Mouse (Mus musculus) midbrain, embryonic 11.5 days (tissue): ENCODE results near the gene Cwc25. TPM values are rescaled to one million over a fixed set of nuclear protein-coding genes. Genes with fewer than 3 reads are reported as not detected.

Experiments
- ATAC-seq: fragments of 200-750 bp; cut with Nextera tagmentation; 2 replicates; pipeline ENCODE4 v1.8.0; 2017; ENCODE audit warnings: moderate TSS enrichment, moderate library complexity; ENCODE audit not compliant: low FRiP score
- DNase-seq: peaks from one replicate; pipeline ENCODE4 v3.0.0; 2015; ENCODE audit warnings: low spot score; ENCODE audit errors: missing footprints
- H3K27ac ChIP-seq: fragments of 300-500 bp; sonication (generic); 2 replicates; pipeline ENCODE4 v1.5.1; 2014; ENCODE audit warnings: low read depth, low read length
- H3K27me3 ChIP-seq: fragments of 300-500 bp; sonication (generic); 2 replicates; pipeline ENCODE4 v1.6.1; 2014; ENCODE audit warnings: mild to moderate bottlenecking, low read length, moderate library complexity, mixed read lengths; ENCODE audit not compliant: control insufficient read depth, insufficient read depth
- H3K36me3 ChIP-seq: fragments of 300-500 bp; sonication (generic); 2 replicates; pipeline ENCODE4 v1.6.1; 2014; ENCODE audit warnings: mild to moderate bottlenecking, low read length, moderate library complexity, mixed read lengths; ENCODE audit not compliant: control insufficient read depth, insufficient read depth
- H3K4me1 ChIP-seq: fragments of 300-500 bp; sonication (generic); 2 replicates; pipeline ENCODE4 v1.6.1; 2014; ENCODE audit warnings: low read length; ENCODE audit not compliant: control insufficient read depth, insufficient read depth
- H3K4me2 ChIP-seq: fragments of 300-500 bp; sonication (generic); 2 replicates; pipeline ENCODE4 v1.6.1; 2014; ENCODE audit warnings: mild to moderate bottlenecking, moderate library complexity
- H3K4me3 ChIP-seq: fragments of 300-500 bp; sonication (generic); 2 replicates; pipeline ENCODE4 v1.5.1; 2014; ENCODE audit warnings: low read depth, low read length
- H3K9ac ChIP-seq: fragments of 300-500 bp; sonication (generic); 2 replicates; pipeline ENCODE4 v1.6.1; 2014; ENCODE audit warnings: low read length
- H3K9me3 ChIP-seq: fragments of 300-500 bp; sonication (generic); 2 replicates; pipeline ENCODE4 v1.6.1; 2016; ENCODE audit warnings: low read length; ENCODE audit not compliant: control insufficient read depth
- WGBS: fragments of 180-500 bp; shearing (Covaris S2); extraction: QIAGEN DNeasy Blood & Tissue Kit; methylation state at CpG from one replicate; pipeline ENCODE4 v1.1.7; 2014; 5-methylcytosine and 5-hydroxymethylcytosine counted together
- polyA plus RNA-seq: library from polyadenylated mRNA; unstranded; fragments of >200 nt; fragmentation: Nextera tagmentation; extraction: Ambion mirVana; gene quantifications from 2 replicates; pipeline ENCODE4 v1.2.1, GENCODE M21; 2014

The Cwc25 gene
- polyA plus RNA-seq, 1 experiment from 2014 or later, result 12.6 TPM

GRCm38 (mm10) chr11:97728730-97729129 is 37.6 kb downstream of the Cwc25 start:
- no peak overlapping the region; the same call in 1 of the 2 replicates for H3K27ac ChIP-seq
- WGBS, result 92% methylated on average over 7 of the region's 7 CpGs
- no peaks in the 10 kb centered on the region for H3K4me1 ChIP-seq
- ATAC-seq, result no peak
- no peak overlapping the region for H3K4me3 ChIP-seq
- H3K9ac ChIP-seq, result no peak overlapping the region
- DNase-seq, result no peak
- H3K4me2 ChIP-seq, result no peak overlapping the region
- H3K36me3 ChIP-seq, result peaks cover 20% of the 10 kb centered on the region
- no peaks in the 10 kb centered on the region for H3K9me3 ChIP-seq
- no peaks in the 10 kb centered on the region for H3K27me3 ChIP-seq

GRCm38 (mm10) chr11:97728311-97728710 is 38.0 kb downstream of the Cwc25 start:
- H3K4me1 ChIP-seq, result no peaks in the 10 kb centered on the region
- no peaks in the 10 kb centered on the region for H3K9me3 ChIP-seq
- WGBS, result 82% methylated on average over 7 of the region's 7 CpGs
- H3K36me3 ChIP-seq, result peaks cover 20% of the 10 kb centered on the region
- ATAC-seq, result no peak
- no peak overlapping the region for H3K9ac ChIP-seq
- H3K4me2 ChIP-seq, result no peak overlapping the region
- no peaks in the 10 kb centered on the region for H3K27me3 ChIP-seq
- H3K27ac ChIP-seq, result no peak overlapping the region
- H3K4me3 ChIP-seq, result no peak overlapping the region
- no peak for DNase-seq

- no peak overlapping the region for H3K4me2 ChIP-seq
- no peaks in the 10 kb centered on the region for H3K4me1 ChIP-seq
- ATAC-seq (no peak), DNase-seq (no peak)
- no peak overlapping the region for H3K27ac ChIP-seq
- no peak overlapping the region for H3K4me3 ChIP-seq
- no peak overlapping the region for H3K9ac ChIP-seq
- H3K36me3 ChIP-seq, result peaks cover 43% of the 10 kb centered on the region
- no peaks in the 10 kb centered on the region for H3K27me3 ChIP-seq
- 85% methylated on average over 7 of the region's 7 CpGs for WGBS
- H3K9me3 ChIP-seq, result no peaks in the 10 kb centered on the region; the same call in 1 of the 2 replicates
Measured at GRCm38 (mm10) chr11:97723709-97724108, 42.6 kb downstream of the Cwc25 start.

GRCm38 (mm10) chr11:97721338-97721737 is 45.0 kb downstream of the Cwc25 start:
- peaks cover 40% of the 10 kb centered on the region for H3K36me3 ChIP-seq
- no peaks in the 10 kb centered on the region; the same call in 1 of the 2 replicates for H3K9me3 ChIP-seq
- no peak overlapping the region for H3K27ac ChIP-seq
- ATAC-seq (no peak), DNase-seq (no peak)
- no peak overlapping the region for H3K9ac ChIP-seq
- 97% methylated on average over 4 of the region's 4 CpGs for WGBS
- no peaks in the 10 kb centered on the region for H3K27me3 ChIP-seq
- no peaks in the 10 kb centered on the region for H3K4me1 ChIP-seq
- H3K4me3 ChIP-seq, result no peak overlapping the region
- H3K4me2 ChIP-seq, result no peak overlapping the region

- Histone ChIP-seq H3K36me3 (peaks cover 29% of the 10 kb centered on the region), H3K4me2 (no peak overlapping the region), H3K27me3 (no peaks in the 10 kb centered on the region), H3K27ac (no peak overlapping the region), H3K9ac (no peak overlapping the region), H3K9me3 (no peaks in the 10 kb centered on the region; the same call in 1 of the 2 replicates), H3K4me1 (no peaks in the 10 kb centered on the region), H3K4me3 (no peak overlapping the region)
- ATAC-seq (no peak), DNase-seq (no peak)
- WGBS, result 94% methylated on average over 4 of the region's 4 CpGs
Measured at GRCm38 (mm10) chr11:97719041-97719440, 47.3 kb downstream of the Cwc25 start.

- Histone ChIP-seq H3K4me2 (no peak overlapping the region), H3K4me3 (no peak overlapping the region), H3K27ac (no peak overlapping the region), H3K27me3 (no peaks in the 10 kb centered on the region), H3K4me1 (no peaks in the 10 kb centered on the region), H3K9me3 (no peaks in the 10 kb centered on the region; the same call in 1 of the 2 replicates), H3K36me3 (peaks cover 31% of the 10 kb centered on the region), H3K9ac (no peak overlapping the region)
- ATAC-seq (no peak), DNase-seq (no peak)
- 87% methylated on average over 15 of the region's 15 CpGs for WGBS
Measured at GRCm38 (mm10) chr11:97718281-97718860, 48.0 kb downstream of the Cwc25 start.

- H3K27me3 ChIP-seq, result no peaks in the 10 kb centered on the region
- H3K9ac ChIP-seq, result no peak overlapping the region
- no peak overlapping the region for H3K4me2 ChIP-seq
- DNase-seq (no peak), ATAC-seq (no peak)
- no peaks in the 10 kb centered on the region; the same call in 1 of the 2 replicates for H3K9me3 ChIP-seq
- H3K27ac ChIP-seq, result no peak overlapping the region
- 91% methylated on average over 26 of the region's 26 CpGs for WGBS
- H3K36me3 ChIP-seq, result peaks cover 30% of the 10 kb centered on the region
- H3K4me3 ChIP-seq, result no peak overlapping the region
- H3K4me1 ChIP-seq, result no peaks in the 10 kb centered on the region
Measured at GRCm38 (mm10) chr11:97717369-97718280, 48.7 kb downstream of the Cwc25 start.

GRCm38 (mm10) chr11:97716021-97716420 is 50.3 kb downstream of the Cwc25 start:
- no peak overlapping the region for H3K9ac ChIP-seq
- ATAC-seq (no peak), DNase-seq (no peak)
- H3K4me2 ChIP-seq, result no peak overlapping the region
- no peak overlapping the region for H3K27ac ChIP-seq
- H3K27me3 ChIP-seq, result no peaks in the 10 kb centered on the region
- H3K9me3 ChIP-seq, result no peaks in the 10 kb centered on the region
- H3K36me3 ChIP-seq, result peaks cover 18% of the 10 kb centered on the region
- H3K4me1 ChIP-seq, result no peaks in the 10 kb centered on the region
- no peak overlapping the region for H3K4me3 ChIP-seq
- WGBS, result 87% methylated on average over 8 of the region's 8 CpGs
